Mouse (Mus musculus) heart, postnatal 0 days (tissue): ENCODE measurements around the gene Map7.

Experiments
- CTCF ChIP-seq: IDR thresholded peaks from 2 replicates; pipeline ENCODE4 v1.5.1; 2016; ENCODE audit warnings: antibody characterized with exemption, control low read depth, low read depth
- EP300 ChIP-seq: IDR thresholded peaks from 2 replicates; pipeline ENCODE4 v1.6.1; 2016; ENCODE audit warnings: antibody characterized with exemption, low read depth

DNA sequence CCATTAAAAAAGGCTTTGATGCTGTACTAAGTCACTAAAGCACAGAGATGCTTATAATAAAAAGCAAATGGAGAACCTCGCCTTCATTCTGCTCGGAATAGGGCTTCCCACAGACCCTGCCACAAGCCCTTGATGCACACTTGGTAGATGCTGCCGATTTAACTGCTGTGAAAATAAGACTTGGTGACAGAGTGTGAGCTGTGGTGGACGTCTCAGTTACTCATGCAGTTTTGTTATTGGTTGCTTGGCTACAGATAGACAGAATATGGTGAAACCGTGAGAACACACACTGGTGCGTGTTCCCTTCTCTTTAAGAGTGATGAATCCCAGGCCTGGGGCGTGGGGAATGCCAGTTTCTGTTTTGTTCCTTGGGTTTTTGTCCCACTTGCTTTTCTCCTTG, 120.7 kb downstream of the Map7 start:
- no peak for TF ChIP-seq CTCF
- no peak for TF ChIP-seq EP300
